ENCODE assay signal across 9 mouse cellular contexts in the genomic region with DNA sequence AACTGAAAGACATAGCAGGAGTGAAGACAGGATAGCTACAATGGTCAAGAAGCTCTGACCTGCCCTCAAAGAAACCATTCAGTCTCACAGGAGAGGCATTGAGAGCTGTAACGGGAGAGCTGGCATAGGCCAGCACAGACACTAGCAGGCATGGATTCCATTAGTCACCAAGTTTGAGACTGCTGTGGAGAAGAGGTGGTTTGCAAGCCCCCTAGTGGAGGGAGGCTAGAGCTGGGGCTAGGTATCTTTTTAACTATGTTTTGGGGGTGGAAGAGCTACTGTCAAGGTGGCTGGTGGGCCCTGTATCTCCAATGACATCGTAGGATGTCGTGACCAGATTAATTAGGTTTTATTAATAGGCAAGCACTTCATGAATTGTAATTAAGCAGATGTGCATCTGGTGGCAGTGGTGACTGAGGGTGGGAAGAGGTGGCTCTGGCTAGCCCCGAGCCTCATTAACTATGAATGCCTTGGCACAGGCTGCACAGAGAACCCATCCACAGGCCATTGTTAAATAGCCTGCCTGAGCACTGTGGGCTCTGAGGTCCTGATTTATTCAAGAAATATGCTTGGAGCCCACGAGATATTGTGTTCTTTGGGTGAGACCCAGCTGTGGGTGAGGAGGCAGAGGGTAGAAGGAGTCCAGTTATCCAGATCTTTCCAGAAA. TPM values are rescaled to one million over a fixed set of nuclear protein-coding genes. Genes with fewer than 3 reads are reported as not detected.
DNase-seq lines count a peak whose midpoint lies in the region; ATAC-seq and TF ChIP-seq lines count a peak whose summit lies in the region.
"Had no signal": no experiment of that assay in that cellular context is flagged by ENCODE, and none has a peak within 500 bp of the region (broad histone marks: within the 10 kb centered on the region; RNA-seq: fewer than 3 reads in every experiment).

No protein-coding gene starts in this region.

- H3K36me3 ChIP-seq in heart, embryonic 15.5 days, result no peaks in the 10 kb centered on the region
- no peaks in the 10 kb centered on the region for H3K36me3 ChIP-seq in heart, postnatal 0 days (replicated peaks; ENCODE audit: control insufficient read depth, insufficient read depth, low read length)
- no peaks in the 10 kb centered on the region for H3K36me3 ChIP-seq in midbrain, postnatal 0 days (ENCODE audit: insufficient read depth, low read length)

- H3K9ac ChIP-seq in heart, embryonic 15.5 days, result no peak overlapping the region
- no peak overlapping the region for H3K9ac ChIP-seq in heart, postnatal 0 days (replicated peaks; ENCODE audit: low read depth, low read length)
- H3K9ac ChIP-seq in midbrain, postnatal 0 days (replicated peaks; ENCODE audit: low read length, poor library complexity, severe bottlenecking), result no peak overlapping the region

- H3K27me3 ChIP-seq in heart, embryonic 15.5 days, result no peaks in the 10 kb centered on the region
- H3K27me3 ChIP-seq in heart, postnatal 0 days (ENCODE audit: control insufficient read depth, insufficient read depth, low read length), result no peaks in the 10 kb centered on the region
- H3K27me3 ChIP-seq in midbrain, postnatal 0 days (ENCODE audit: insufficient read depth, low read length), result no peaks in the 10 kb centered on the region

- no peaks in the 10 kb centered on the region for H3K9me3 ChIP-seq in heart, embryonic 15.5 days (replicated peaks)
- no peaks in the 10 kb centered on the region for H3K9me3 ChIP-seq in heart, postnatal 0 days (replicated peaks; ENCODE audit: control insufficient read depth, low read length)
- H3K9me3 ChIP-seq in midbrain, postnatal 0 days (ENCODE audit: low read length), result no peaks in the 10 kb centered on the region

- no peak overlapping the region for H3K4me2 ChIP-seq in heart, embryonic 15.5 days
- no peak overlapping the region for H3K4me2 ChIP-seq in heart, postnatal 0 days (ENCODE audit: low read depth, low read length)
- no peak overlapping the region for H3K4me2 ChIP-seq in midbrain, postnatal 0 days (ENCODE audit: low read depth, low read length, poor library complexity, severe bottlenecking)

- no peak for TF ChIP-seq EP300 in heart, postnatal 0 days (IDR thresholded peaks at IDR 0.05; ENCODE audit: low read depth)

- WGBS in heart, embryonic 15.5 days, result 61% methylated on average over 5 of the region's 5 CpGs
- WGBS in heart, postnatal 0 days, result 56% methylated on average over 5 of the region's 5 CpGs
- WGBS in midbrain, postnatal 0 days, result 41% methylated on average over 5 of the region's 5 CpGs

- ATAC-seq in heart, embryonic 15.5 days (replicated peaks; ENCODE audit: insufficient number of reproducible peaks, insufficient read depth, low FRiP score, low read depth), result peak; percentile 36; the same call in 1 of the 2 replicates
- peak; percentile 43 for ATAC-seq in heart, postnatal 0 days (ENCODE audit: insufficient read depth, low read depth)
- ATAC-seq in midbrain, postnatal 0 days (ENCODE audit: low FRiP score), result no peak
- no peak for ATAC-seq in CD4-positive, CD25-positive, alpha-beta regulatory T cell, adult 4 months

- peak overlapping the region; percentile 39 for H3K27ac ChIP-seq in heart, embryonic 15.5 days
- H3K27ac ChIP-seq in heart, postnatal 0 days (ENCODE audit: low read depth), result no peak overlapping the region
- H3K27ac ChIP-seq in midbrain, postnatal 0 days (ENCODE audit: low read depth, low read length), result no peak overlapping the region

- TF ChIP-seq CTCF in heart, postnatal 0 days (IDR thresholded peaks at IDR 0.05; ENCODE audit: low read depth), result peak; percentile 39
- TF ChIP-seq CTCF in midbrain, postnatal 0 days (IDR thresholded peaks at IDR 0.05), result peak; percentile 54

- no peak overlapping the region for H3K4me3 ChIP-seq in heart, embryonic 15.5 days
- no peak overlapping the region for H3K4me3 ChIP-seq in heart, postnatal 0 days (ENCODE audit: low read depth, low read length)
- no peak overlapping the region for H3K4me3 ChIP-seq in midbrain, postnatal 0 days (ENCODE audit: low read depth, low read length)

- H3K4me1 ChIP-seq in heart, embryonic 15.5 days (replicated peaks), result peaks cover 7% of the 10 kb centered on the region
- H3K4me1 ChIP-seq in heart, postnatal 0 days (ENCODE audit: control insufficient read depth, insufficient read depth), result no peaks in the 10 kb centered on the region; the same call in 1 of the 2 replicates
- no peaks in the 10 kb centered on the region for H3K4me1 ChIP-seq in midbrain, postnatal 0 days (ENCODE audit: insufficient read depth, low read length)

- no peak for DNase-seq in heart, adult 18-20 months
- peak; percentile 40 for DNase-seq in brain, adult 2 months (ENCODE audit: low read depth, low spot score)
- DNase-seq in heart, postnatal 0 days (ENCODE audit: low spot score), result peak; percentile 16
- no peak for DNase-seq in midbrain, postnatal 0 days (ENCODE audit: low spot score)
- no peak for DNase-seq in kidney, postnatal 14 days
- no peak for DNase-seq in spleen, postnatal 14 days (ENCODE audit: low spot score in 2 of 2)

RNA-seq across cellular contexts. Expression of gene Kcnd3, which starts 48.6 kb away (rescaled TPM):
- polyA plus RNA-seq in heart, embryonic 15.5 days (2015; fragmentation: Nextera tagmentation; extraction: Ambion mirVana), result 0.44 and 0.74 TPM in 2 replicates
- 1 to 10 TPM; 8.2 to 8.5 TPM for total RNA-seq in heart, adult 18-20 months (2021)
- 2.4 and 2.9 TPM in 2 replicates for total RNA-seq in heart, postnatal 0 days (2014; rRNA removed; ENCODE audit: low replicate concordance)
- polyA plus RNA-seq in heart, postnatal 0 days (2015; fragmentation: Nextera tagmentation; extraction: Ambion mirVana), result 0.27 and 0.29 TPM in 2 replicates
- total RNA-seq in midbrain, postnatal 0 days (2014; rRNA removed), result 67.4 and 80.5 TPM in 2 replicates
- 9.6 and 10.6 TPM in 2 replicates for polyA plus RNA-seq in midbrain, postnatal 0 days (2015; fragmentation: Nextera tagmentation; extraction: Ambion mirVana)
- under 1 TPM in 1 of 2 experiments, not detected in 1; 0.12 TPM for polyA plus RNA-seq in CD4-positive, CD25-positive, alpha-beta regulatory T cell, adult 4 months (2017; shearing (Covaris generic))
- total RNA-seq: MEL had no signal

Comparison
In these comparisons a context has a peak if more than half of its experiments do, and no peak if none do; other contexts are left out.
1. DNase-seq: peak in brain, adult 2 months (single experiment) and heart, postnatal 0 days (single experiment); none in heart, adult 18-20 months (0 of 2), midbrain, postnatal 0 days (single experiment), kidney, postnatal 14 days (single experiment) and spleen, postnatal 14 days (0 of 2).
2. ATAC-seq: peak in heart, embryonic 15.5 days (single experiment) and heart, postnatal 0 days (single experiment); none in midbrain, postnatal 0 days (single experiment) and CD4-positive, CD25-positive, alpha-beta regulatory T cell, adult 4 months (single experiment).